Mouse (Mus musculus) gastrocnemius, postnatal 25 days (tissue): Measurements from ENCODE around the gene Glb1. TPM values are rescaled to one million over a fixed set of nuclear protein-coding genes. Genes with fewer than 3 reads are reported as not detected.
"Not testable (repeated sequence)": the region's sequence is repeated elsewhere in the genome, so short reads cannot be mapped to it uniquely, and the experiment has no call there.

Experiments
- DNase-seq: peaks from one replicate; pipeline ENCODE4 v3.0.0; 2022
- total RNA-seq, 2 experiments: library from RNA; stranded (reverse); gene quantifications; 1 replicate in 1 of 2; 2 replicates in 1 of 2; pipeline ENCODE4 v1.2.3; 2021

Gene Glb1
- total RNA-seq, 2 experiments from 2014 or later: 3.9 to 5.4 TPM

GRCm38 (mm10) chr9:114501111-114501510 lies 100.2 kb downstream of the Glb1 start:
- no peak for DNase-seq

GRCm38 (mm10) chr9:114501913-114502312 lies 101.0 kb downstream of the Glb1 start:
- DNase-seq: no peak

GRCm38 (mm10) chr9:114502711-114503427 lies 102.0 kb downstream of the Glb1 start:
- DNase-seq: no peak

- DNase-seq: no peak
Observed at GRCm38 (mm10) chr9:114504816-114505215, 103.9 kb downstream of the Glb1 start, which contains the start of gene Ccr4. Gene Ccr4 (minus strand): TSS chr9:114504916.

GRCm38 (mm10) chr9:114506564-114506963 lies 105.7 kb downstream of the Glb1 start:
- no peak for DNase-seq

GRCm38 (mm10) chr9:114507421-114507820 lies 106.5 kb downstream of the Glb1 start:
- no peak for DNase-seq

GRCm38 (mm10) chr9:114509785-114510184 lies 108.9 kb downstream of the Glb1 start:
- no peak for DNase-seq

GRCm38 (mm10) chr9:114512831-114513230 lies 112.0 kb downstream of the Glb1 start:
- DNase-seq: no peak

- no peak for DNase-seq
Observed at GRCm38 (mm10) chr9:114515364-114515763, 114.5 kb downstream of the Glb1 start, which contains the start of gene C130032M10Rik. Gene C130032M10Rik (plus strand): TSS chr9:114515697.

GRCm38 (mm10) chr9:114517924-114518497 lies 117.1 kb downstream of the Glb1 start:
- DNase-seq: no peak

- DNase-seq: no peak
Observed at GRCm38 (mm10) chr9:114518812-114519477, 118.1 kb downstream of the Glb1 start.

- DNase-seq: not testable (repeated sequence)
Observed at GRCm38 (mm10) chr9:114520529-114520928, 119.7 kb downstream of the Glb1 start.

GRCm38 (mm10) chr9:114522041-114522440 lies 121.2 kb downstream of the Glb1 start:
- no peak for DNase-seq

- no peak for DNase-seq
Observed at GRCm38 (mm10) chr9:114522501-114522900, 121.6 kb downstream of the Glb1 start.

Other genes starting within 250 kb of the Glb1 start
- not detected for gene Bcl2a1c, start 70.9 kb upstream of the Glb1 start, total RNA-seq
- 10 to 100 TPM; 13.9 to 14.3 TPM for gene Crtap, start 10.4 kb upstream of the Glb1 start, total RNA-seq
- gene Tmppe, start within 50 bp of the Glb1 start, total RNA-seq: 1 to 10 TPM; 1.4 to 1.5 TPM
- gene Ccr4, start 103.8 kb downstream of the Glb1 start, total RNA-seq: not detected
- gene C130032M10Rik, start 114.6 kb downstream of the Glb1 start, total RNA-seq: not detected
- not detected for gene Trim71, start 163.3 kb downstream of the Glb1 start, total RNA-seq
- 10 to 100 TPM; 13.5 to 14.4 TPM for gene Cnot10, start 239.1 kb downstream of the Glb1 start, total RNA-seq